Mouse (Mus musculus) brain, adult 10 weeks (tissue): Measurements from ENCODE around the gene Rhox4g. TPM values are rescaled to one million over a fixed set of nuclear protein-coding genes. Genes with fewer than 3 reads are reported as not detected.

Experiments used
- polyA plus RNA-seq: library from polyadenylated mRNA; stranded (reverse); fragments of 350-450 nt; fragmentation: Illumina TruSeq; extraction: RNeasy Lipid Tissue Mini Kit (QIAGEN cat#74804); gene quantifications from one replicate; pipeline ENCODE4 v1.2.3, GENCODE M21; 2015; ENCODE audit warnings: low read depth, low replicate concordance

The Rhox4g gene
- not detected for polyA plus RNA-seq

GRCm38 (mm10) chrX:37651227-37651626, at the start of gene Rhox4g:
TSS of gene Rhox4g (minus strand) at chrX:37651327.

GRCm38 (mm10) chrX:37673177-37673576, 22.1 kb upstream of the Rhox4g start, which contains the start of gene Rhox2h:
TSS of gene Rhox2h (minus strand) at chrX:37673277.

DNA sequence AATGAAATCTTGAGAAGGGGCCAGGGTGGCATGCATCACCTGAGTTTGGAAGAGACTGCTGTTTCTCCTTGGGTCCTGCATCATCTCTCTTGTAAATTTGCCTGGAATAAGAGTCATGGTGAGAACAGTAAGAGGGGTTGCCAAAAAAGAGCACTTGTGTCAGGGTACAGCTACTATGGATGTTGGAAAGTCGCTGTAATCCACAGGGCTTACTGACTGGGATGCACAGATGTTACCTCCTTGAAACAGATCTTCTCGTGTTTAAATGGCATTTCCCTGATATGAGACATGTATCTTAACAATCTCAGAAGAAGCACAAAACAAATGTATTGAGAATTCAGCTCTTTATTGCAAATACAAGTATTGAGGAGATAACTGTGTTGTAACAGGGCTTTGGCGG, 17.5 kb upstream of the Rhox4g start, which contains the start of gene Rhox3h:
TSS of gene Rhox3h (minus strand) at position 101 of the 400 bp plus-strand sequence.

GRCm38 (mm10) chrX:37643370-37643769, 7.8 kb downstream of the Rhox4g start, which contains the start of gene Rhox2g:
TSS of gene Rhox2g (minus strand) at chrX:37643470.

DNA sequence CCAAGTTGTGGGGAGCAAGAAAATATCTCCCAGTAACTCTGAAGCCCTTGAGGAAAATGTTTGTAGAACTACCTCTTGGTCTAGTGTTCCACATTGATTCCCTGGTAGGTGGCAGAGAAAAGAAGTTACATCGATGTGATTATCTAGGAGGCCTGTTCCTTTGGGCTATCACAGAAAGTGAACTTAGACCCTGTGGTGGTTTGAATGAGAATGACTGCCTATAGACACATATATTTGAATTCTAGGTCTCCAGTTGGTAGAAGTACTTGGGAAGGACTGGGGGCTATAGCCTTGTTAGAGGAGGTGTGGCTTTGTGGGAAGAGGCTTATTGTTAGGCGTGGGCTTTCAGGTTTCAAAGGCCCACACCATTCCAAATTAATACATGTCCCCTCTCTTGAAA, 22.6 kb downstream of the Rhox4g start, which contains the start of gene Rhox3g:
TSS of gene Rhox3g (minus strand) at position 101 of the 400 bp plus-strand sequence.

GRCm38 (mm10) chrX:37607604-37608003, 43.5 kb downstream of the Rhox4g start, which contains the start of gene Rhox4f:
TSS of gene Rhox4f (minus strand) at chrX:37607704.

Other genes starting within 250 kb of the Rhox4g start
- not detected for gene Rhox2b, start 239.3 kb downstream of the Rhox4g start, polyA plus RNA-seq
- not detected for gene Rhox4b, start 218.8 kb downstream of the Rhox4g start, polyA plus RNA-seq
- gene Rhox2c, start 197.6 kb downstream of the Rhox4g start, polyA plus RNA-seq = not detected
- gene Rhox3c, start 192.7 kb downstream of the Rhox4g start, polyA plus RNA-seq = not detected
- gene Rhox4c, start 171.0 kb downstream of the Rhox4g start, polyA plus RNA-seq = not detected
- not detected for gene Rhox2d, start 157.9 kb downstream of the Rhox4g start, polyA plus RNA-seq
- gene Rhox4d, start 137.0 kb downstream of the Rhox4g start, polyA plus RNA-seq = not detected
- gene Rhox2e, start 120.9 kb downstream of the Rhox4g start, polyA plus RNA-seq = not detected
- not detected for gene Rhox3e, start 109.3 kb downstream of the Rhox4g start, polyA plus RNA-seq
- gene Rhox4e, start 93.9 kb downstream of the Rhox4g start, polyA plus RNA-seq = not detected
- not detected for gene Rhox2f, start 79.9 kb downstream of the Rhox4g start, polyA plus RNA-seq
- not detected for gene Rhox3f, start 70.3 kb downstream of the Rhox4g start, polyA plus RNA-seq
- not detected for gene Rhox4f, start 43.6 kb downstream of the Rhox4g start, polyA plus RNA-seq
- gene Rhox3g, start 22.7 kb downstream of the Rhox4g start, polyA plus RNA-seq = not detected
- gene Rhox2g, start 7.9 kb downstream of the Rhox4g start, polyA plus RNA-seq = not detected
- gene Rhox3h, start 17.4 kb upstream of the Rhox4g start, polyA plus RNA-seq = not detected
- not detected for gene Rhox2h, start 21.9 kb upstream of the Rhox4g start, polyA plus RNA-seq
- gene Rhox5, start 153.5 kb upstream of the Rhox4g start, polyA plus RNA-seq = not detected
- gene Rhox6, start 175.6 kb upstream of the Rhox4g start, polyA plus RNA-seq = not detected
- not detected for gene Rhox7a, start 180.4 kb upstream of the Rhox4g start, polyA plus RNA-seq
- not detected for gene Rhox8, start 227.6 kb upstream of the Rhox4g start, polyA plus RNA-seq
- gene Rhox7b, start 245.9 kb upstream of the Rhox4g start, polyA plus RNA-seq = not detected